Mouse (Mus musculus) 3T3-L1 (cell line): Measurements from ENCODE around the gene Pbxip1.

Experiments used
- DNase-seq: peaks from one replicate; pipeline ENCODE4 v3.0.0-alpha.2; 2015; ENCODE audit warnings: low read depth, low spot score

The Pbxip1 gene

GRCm38 (mm10) chr3:89486111-89486510, 49.6 kb downstream of the Pbxip1 start:
- peak; percentile 36 for DNase-seq

- DNase-seq, result no peak
Measured at GRCm38 (mm10) chr3:89486916-89487702, 50.6 kb downstream of the Pbxip1 start.

- peak; percentile 13 for DNase-seq
Measured at GRCm38 (mm10) chr3:89490790-89491189, 54.3 kb downstream of the Pbxip1 start.

- no peak for DNase-seq
Measured at GRCm38 (mm10) chr3:89491559-89491958, 55.1 kb downstream of the Pbxip1 start.

GRCm38 (mm10) chr3:89492701-89493151, 56.2 kb downstream of the Pbxip1 start:
- DNase-seq, result no peak

- no peak for DNase-seq
Measured at GRCm38 (mm10) chr3:89494630-89495029, 58.1 kb downstream of the Pbxip1 start.

- DNase-seq, result no peak
Measured at GRCm38 (mm10) chr3:89496366-89496765, 59.9 kb downstream of the Pbxip1 start.

GRCm38 (mm10) chr3:89499696-89500095, 63.2 kb downstream of the Pbxip1 start:
- DNase-seq, result no peak
